Mouse (Mus musculus): ENCODE data around the gene Cdk2ap1. TPM values are rescaled to one million over a fixed set of nuclear protein-coding genes. Genes with fewer than 3 reads are reported as not detected.
"Not testable (repeated sequence)": the region's sequence is repeated elsewhere in the genome, so short reads cannot be mapped to it uniquely, and the experiment has no call there.

The Cdk2ap1 gene
- polyA plus RNA-seq (2012; fragmentation: generic; extraction: Trizol), result 321 TPM
- long read RNA-seq, experiment 1, transcript Cdk2ap1-204 (4 exons, 1,286 nt), result minor isoform, 9 of 70 reads
- long read RNA-seq, experiment 1, transcript Cdk2ap1-202 (4 exons, 648 nt), result major isoform, 29 of 70 reads
- long read RNA-seq, experiment 1, transcript Cdk2ap1-201 (4 exons, 1,315 nt), result minor isoform, 9 of 70 reads
- long read RNA-seq, experiment 1, partial matches to known transcripts, result 5 of 70 reads
- long read RNA-seq, experiment 1, other reads (novel, unspliced or antisense), result 14 of 70 reads
- long read RNA-seq, experiment 2, transcript Cdk2ap1-202 (4 exons, 648 nt), result major isoform, 5 of 11 reads
- long read RNA-seq, experiment 2, partial matches to known transcripts, result 0 of 11 reads
- long read RNA-seq, experiment 2, other reads (novel, unspliced or antisense), result 2 of 11 reads

GRCm38 (mm10) chr5:124362982-124363381, at the start of gene Cdk2ap1:
Gene Cdk2ap1, minus strand, starts transcription at chr5:124363082.
- not testable (repeated sequence) for H3K4me3 ChIP-seq (ENCODE audit: insufficient read depth, poor library complexity, severe bottlenecking); H3K79me2 ChIP-seq (ENCODE audit: control insufficient read depth, insufficient read depth); H3ac ChIP-seq (ENCODE audit: control insufficient read depth, insufficient read length, low read depth); H3K79me3 ChIP-seq (ENCODE audit: low read depth); H3K36me3 ChIP-seq (ENCODE audit: control insufficient read depth, insufficient read depth); H3K27me3 ChIP-seq (ENCODE audit: control insufficient read depth, insufficient read depth, insufficient read length)

GRCm38 (mm10) chr5:124412163-124412562, 49.3 kb upstream of the Cdk2ap1 start:
- Histone ChIP-seq H3K4me3 (ENCODE audit: insufficient read depth, poor library complexity, severe bottlenecking) (no peak overlapping the region), H3K27me3 (ENCODE audit: control insufficient read depth, insufficient read depth, insufficient read length) (no peaks in the 10 kb centered on the region), H3K79me3 (ENCODE audit: low read depth) (peaks cover 23% of the 10 kb centered on the region), H3K79me2 (ENCODE audit: control insufficient read depth, insufficient read depth) (peaks cover 34% of the 10 kb centered on the region), H3K36me3 (ENCODE audit: control insufficient read depth, insufficient read depth) (peaks cover 68% of the 10 kb centered on the region), H3ac (ENCODE audit: control insufficient read depth, insufficient read length, low read depth) (no peak overlapping the region)
- TF ChIP-seq FOSL1 (IDR thresholded peaks at IDR 0.05; ENCODE audit: insufficient read depth, low read length, poor library complexity, severe bottlenecking), result no peak
- TF ChIP-seq MYOD1 (IDR thresholded peaks at IDR 0.05; ENCODE audit: control insufficient read depth, insufficient read length, low read depth), result no peak
- no peak for TF ChIP-seq MAX (IDR thresholded peaks at IDR 0.05)
- no peak for TF ChIP-seq MYOG (IDR thresholded peaks at IDR 0.05; ENCODE audit: control insufficient read depth, extremely low read depth, insufficient read length)
- no peak for TF ChIP-seq CTCF (IDR thresholded peaks at IDR 0.05; ENCODE audit: control insufficient read depth, insufficient read depth, insufficient read length)
- TF ChIP-seq USF1 (IDR thresholded peaks at IDR 0.05; ENCODE audit: low read depth), result no peak
- TF ChIP-seq CEBPB (IDR thresholded peaks at IDR 0.05; ENCODE audit: low read depth), result no peak

GRCm38 (mm10) chr5:124410808-124411207, 47.9 kb upstream of the Cdk2ap1 start:
- H3K36me3 ChIP-seq (ENCODE audit: control insufficient read depth, insufficient read depth), result peaks cover 79% of the 10 kb centered on the region
- H3K4me3 ChIP-seq (ENCODE audit: insufficient read depth, poor library complexity, severe bottlenecking), result no peak overlapping the region
- no peak overlapping the region for H3ac ChIP-seq (ENCODE audit: control insufficient read depth, insufficient read length, low read depth)
- no peaks in the 10 kb centered on the region for H3K27me3 ChIP-seq (ENCODE audit: control insufficient read depth, insufficient read depth, insufficient read length)
- peaks cover 21% of the 10 kb centered on the region for H3K79me2 ChIP-seq (ENCODE audit: control insufficient read depth, insufficient read depth)
- peaks cover 10% of the 10 kb centered on the region for H3K79me3 ChIP-seq (ENCODE audit: low read depth)
- TF ChIP-seq CTCF (IDR thresholded peaks at IDR 0.05; ENCODE audit: control insufficient read depth, insufficient read depth, insufficient read length) (no peak), MAX (IDR thresholded peaks at IDR 0.05) (no peak), CEBPB (IDR thresholded peaks at IDR 0.05; ENCODE audit: low read depth) (no peak), USF1 (IDR thresholded peaks at IDR 0.05; ENCODE audit: low read depth) (no peak), MYOD1 (IDR thresholded peaks at IDR 0.05; ENCODE audit: control insufficient read depth, insufficient read length, low read depth) (no peak), MYOG (IDR thresholded peaks at IDR 0.05; ENCODE audit: control insufficient read depth, extremely low read depth, insufficient read length) (no peak), FOSL1 (IDR thresholded peaks at IDR 0.05; ENCODE audit: insufficient read depth, low read length, poor library complexity, severe bottlenecking) (no peak)

GRCm38 (mm10) chr5:124393726-124394125, 30.8 kb upstream of the Cdk2ap1 start:
- Histone ChIP-seq H3K36me3 (ENCODE audit: control insufficient read depth, insufficient read depth) (peaks cover 95% of the 10 kb centered on the region), H3K79me2 (ENCODE audit: control insufficient read depth, insufficient read depth) (no peaks in the 10 kb centered on the region), H3ac (ENCODE audit: control insufficient read depth, insufficient read length, low read depth) (no peak overlapping the region), H3K4me3 (ENCODE audit: insufficient read depth, poor library complexity, severe bottlenecking) (no peak overlapping the region), H3K79me3 (ENCODE audit: low read depth) (peaks cover 2% of the 10 kb centered on the region), H3K27me3 (ENCODE audit: control insufficient read depth, insufficient read depth, insufficient read length) (no peaks in the 10 kb centered on the region)
- TF ChIP-seq MYOG (IDR thresholded peaks at IDR 0.05; ENCODE audit: control insufficient read depth, extremely low read depth, insufficient read length) (no peak), MYOD1 (IDR thresholded peaks at IDR 0.05; ENCODE audit: control insufficient read depth, insufficient read length, low read depth) (no peak)

- Histone ChIP-seq H3K27me3 (ENCODE audit: control insufficient read depth, insufficient read depth, insufficient read length) (no peaks in the 10 kb centered on the region), H3K4me3 (ENCODE audit: insufficient read depth, poor library complexity, severe bottlenecking) (no peak overlapping the region), H3ac (ENCODE audit: control insufficient read depth, insufficient read length, low read depth) (no peak overlapping the region), H3K79me3 (ENCODE audit: low read depth) (peaks cover under 1% of the 10 kb centered on the region), H3K79me2 (ENCODE audit: control insufficient read depth, insufficient read depth) (no peaks in the 10 kb centered on the region), H3K36me3 (ENCODE audit: control insufficient read depth, insufficient read depth) (peaks cover 92% of the 10 kb centered on the region)
- TF ChIP-seq CTCF (IDR thresholded peaks at IDR 0.05; ENCODE audit: control insufficient read depth, insufficient read depth, insufficient read length), result no peak
- no peak for TF ChIP-seq CEBPB (IDR thresholded peaks at IDR 0.05; ENCODE audit: low read depth)
- TF ChIP-seq MYOD1 (IDR thresholded peaks at IDR 0.05; ENCODE audit: control insufficient read depth, insufficient read length, low read depth), result no peak
- TF ChIP-seq MAX (IDR thresholded peaks at IDR 0.05), result no peak
- TF ChIP-seq FOSL1 (IDR thresholded peaks at IDR 0.05; ENCODE audit: insufficient read depth, low read length, poor library complexity, severe bottlenecking), result no peak
- TF ChIP-seq MYOG (IDR thresholded peaks at IDR 0.05; ENCODE audit: control insufficient read depth, extremely low read depth, insufficient read length), result no peak
- no peak for TF ChIP-seq USF1 (IDR thresholded peaks at IDR 0.05; ENCODE audit: low read depth)
Measured at GRCm38 (mm10) chr5:124392412-124392811, 29.5 kb upstream of the Cdk2ap1 start.

GRCm38 (mm10) chr5:124387932-124388331, 25.1 kb upstream of the Cdk2ap1 start:
- Histone ChIP-seq H3K79me3 (ENCODE audit: low read depth) (no peaks in the 10 kb centered on the region), H3K4me3 (ENCODE audit: insufficient read depth, poor library complexity, severe bottlenecking) (no peak overlapping the region), H3K36me3 (ENCODE audit: control insufficient read depth, insufficient read depth) (peaks cover 79% of the 10 kb centered on the region), H3ac (ENCODE audit: control insufficient read depth, insufficient read length, low read depth) (no peak overlapping the region), H3K79me2 (ENCODE audit: control insufficient read depth, insufficient read depth) (no peaks in the 10 kb centered on the region), H3K27me3 (ENCODE audit: control insufficient read depth, insufficient read depth, insufficient read length) (no peaks in the 10 kb centered on the region)
- TF ChIP-seq USF1 (IDR thresholded peaks at IDR 0.05; ENCODE audit: low read depth) (no peak), MYOD1 (IDR thresholded peaks at IDR 0.05; ENCODE audit: control insufficient read depth, insufficient read length, low read depth) (no peak), CTCF (IDR thresholded peaks at IDR 0.05; ENCODE audit: control insufficient read depth, insufficient read depth, insufficient read length) (no peak), CEBPB (IDR thresholded peaks at IDR 0.05; ENCODE audit: low read depth) (no peak), MYOG (IDR thresholded peaks at IDR 0.05; ENCODE audit: control insufficient read depth, extremely low read depth, insufficient read length) (no peak), MAX (IDR thresholded peaks at IDR 0.05) (no peak), FOSL1 (IDR thresholded peaks at IDR 0.05; ENCODE audit: insufficient read depth, low read length, poor library complexity, severe bottlenecking) (no peak)
